Mouse (Mus musculus): ENCODE measurements around the gene Slc16a6.

Slc16a6 gene

DNA sequence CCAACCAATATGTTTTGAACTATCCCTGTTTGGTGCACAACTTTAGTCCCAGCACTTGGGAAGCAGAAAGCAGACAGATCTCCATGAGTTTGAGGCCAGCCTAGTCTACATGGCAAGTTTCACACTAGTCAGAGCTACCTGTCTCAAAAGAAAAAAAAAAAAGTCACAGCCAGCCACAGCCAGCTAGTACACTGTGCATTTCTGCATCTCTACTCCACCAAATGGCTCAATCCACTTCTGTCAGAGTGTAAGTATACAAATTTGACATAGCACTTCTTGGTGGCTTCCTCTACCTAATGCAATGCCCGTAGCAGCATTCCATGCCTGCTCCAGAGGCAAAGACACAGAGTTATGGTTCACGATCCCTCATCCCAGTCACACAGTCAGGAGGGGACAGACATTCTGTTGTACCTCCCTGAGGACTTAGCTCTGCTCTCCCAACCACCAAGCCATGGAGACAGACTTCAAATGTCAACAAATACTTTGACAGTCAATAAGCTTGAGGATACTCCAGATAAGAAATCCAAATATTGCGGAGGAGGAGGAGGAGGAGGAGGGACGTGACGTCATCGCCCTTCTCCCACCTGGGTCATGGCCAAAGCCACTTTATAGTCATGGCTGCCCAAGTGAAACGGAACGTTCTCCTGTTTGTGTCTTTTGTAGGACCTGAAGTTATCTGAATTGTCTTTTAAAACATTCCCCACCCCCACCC lies 56.5 kb downstream of the Slc16a6 start:
- DNase-seq (ENCODE audit: low spot score) = no peak

DNA sequence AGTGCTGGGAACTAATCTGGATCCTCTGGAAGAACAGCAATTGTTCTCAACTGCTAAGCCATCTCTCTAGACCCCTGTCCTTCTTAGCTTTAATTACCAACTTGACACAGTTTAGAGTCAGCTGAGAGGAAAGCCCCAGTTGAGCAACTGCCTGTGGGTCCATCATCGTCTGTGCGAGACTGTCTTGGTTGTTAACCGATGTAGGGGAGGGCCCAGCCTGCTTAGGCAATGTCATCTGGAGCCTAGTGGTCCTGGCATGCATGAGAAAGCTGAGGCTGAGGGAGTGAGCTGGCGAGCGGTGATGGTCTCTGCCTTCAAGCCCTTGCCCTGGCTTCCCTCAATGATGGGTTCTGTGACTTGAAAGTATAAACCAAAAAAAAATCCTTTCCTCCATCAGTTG lies 58.6 kb downstream of the Slc16a6 start:
- no peak for DNase-seq (ENCODE audit: low spot score)

DNA sequence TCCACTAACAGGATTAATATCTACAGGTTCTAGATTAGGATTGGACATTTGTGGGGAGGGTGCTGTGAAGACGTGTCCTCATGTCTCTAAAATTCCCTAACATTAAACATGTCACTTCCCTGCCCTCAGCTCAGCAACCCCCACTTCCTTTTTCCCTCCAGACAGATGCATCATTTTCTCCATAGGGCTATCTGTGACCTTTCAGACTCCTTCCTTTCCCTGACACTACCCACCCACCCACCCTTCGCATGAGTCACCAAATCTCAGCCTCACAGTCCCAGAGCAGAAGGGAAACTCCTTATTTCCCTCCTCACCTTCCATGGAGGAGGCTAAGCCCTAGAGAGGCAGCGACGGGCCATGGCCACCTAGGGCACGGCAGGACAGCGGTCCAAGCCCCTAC lies 59.8 kb downstream of the Slc16a6 start, which contains the start of gene 9930022D16Rik:
TSS of gene 9930022D16Rik (plus strand) at position 301 of the 400 bp plus-strand sequence.
- no peak for DNase-seq (ENCODE audit: low spot score)

DNA sequence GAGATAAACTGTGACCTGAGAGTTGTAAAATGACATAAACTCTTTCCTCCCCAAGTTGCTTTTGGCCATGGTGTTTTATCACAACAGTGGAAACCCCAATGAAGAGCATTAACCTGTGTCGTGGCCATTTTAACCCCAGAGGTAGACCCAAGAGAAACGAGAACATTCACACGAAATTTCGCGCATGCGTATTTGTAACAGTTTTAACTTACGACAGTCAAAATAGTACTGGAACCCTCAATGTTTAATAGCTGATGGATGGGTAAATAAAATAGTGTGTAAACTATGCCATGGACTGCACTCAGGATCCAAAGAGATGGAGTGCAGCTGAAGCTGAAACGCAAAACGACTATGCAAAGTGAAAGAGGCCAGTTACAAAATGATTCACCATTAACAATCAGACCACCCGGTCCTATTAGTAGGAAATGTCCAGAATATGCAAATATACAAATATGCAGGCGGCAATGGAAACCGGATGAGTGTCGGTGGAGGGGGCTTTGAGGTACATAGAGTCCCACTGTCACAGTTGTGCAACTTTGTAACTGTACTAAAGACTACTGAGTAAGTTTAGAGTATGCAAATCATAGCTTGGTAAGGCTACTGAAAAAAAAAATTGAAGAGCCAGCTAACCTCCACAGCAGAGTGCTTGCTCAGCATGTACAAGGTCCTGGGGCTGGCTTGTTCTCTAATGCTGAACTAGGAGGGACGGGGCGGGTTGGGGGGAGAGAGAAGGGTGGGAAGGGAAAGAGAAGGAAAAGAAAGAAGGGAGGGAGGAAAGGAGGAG lies 63.0 kb downstream of the Slc16a6 start:
- DNase-seq (ENCODE audit: low spot score) = no peak

DNA sequence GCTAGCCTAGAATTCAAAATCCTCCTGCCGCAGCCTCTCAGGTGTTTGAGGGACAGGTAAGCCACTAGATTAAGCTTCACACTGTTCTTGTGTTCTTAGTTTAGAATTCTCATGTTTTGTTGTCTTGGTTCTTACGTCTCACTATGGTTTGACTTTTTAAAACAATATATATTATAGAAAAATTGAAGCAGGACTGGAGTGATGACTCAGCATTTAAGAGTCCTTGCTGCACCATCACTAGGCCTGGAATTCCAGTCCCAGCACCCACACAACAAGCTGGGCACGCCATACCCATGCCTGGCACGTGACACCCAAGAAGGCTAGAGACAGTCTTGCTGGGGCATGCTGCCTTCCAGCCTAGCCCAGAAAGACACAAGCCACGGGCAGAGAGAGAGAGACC lies 67.0 kb downstream of the Slc16a6 start:
- DNase-seq (ENCODE audit: low spot score) = no peak

All from ovary, postnatal 10 days (tissue).